Mouse (Mus musculus) heart, adult 2 months (tissue): ENCODE data around the gene Cpne9.
A peak's percentile ranks its signal among the peaks of the same experiment; 100 is the strongest.

Source experiments
- CTCF ChIP-seq: fragments of 200-600 bp; IDR thresholded peaks from 2 replicates; pipeline ENCODE4 v1.8.1; 2022; ENCODE audit warnings: antibody characterized with exemption, mild to moderate bottlenecking, moderate library complexity
- EP300 ChIP-seq: fragments of 200-500 bp; IDR thresholded peaks from 2 replicates; pipeline ENCODE4 v1.6.1; 2011; ENCODE audit warnings: low read depth, low read length, control low read depth; ENCODE audit not compliant: insufficient read depth

DNA sequence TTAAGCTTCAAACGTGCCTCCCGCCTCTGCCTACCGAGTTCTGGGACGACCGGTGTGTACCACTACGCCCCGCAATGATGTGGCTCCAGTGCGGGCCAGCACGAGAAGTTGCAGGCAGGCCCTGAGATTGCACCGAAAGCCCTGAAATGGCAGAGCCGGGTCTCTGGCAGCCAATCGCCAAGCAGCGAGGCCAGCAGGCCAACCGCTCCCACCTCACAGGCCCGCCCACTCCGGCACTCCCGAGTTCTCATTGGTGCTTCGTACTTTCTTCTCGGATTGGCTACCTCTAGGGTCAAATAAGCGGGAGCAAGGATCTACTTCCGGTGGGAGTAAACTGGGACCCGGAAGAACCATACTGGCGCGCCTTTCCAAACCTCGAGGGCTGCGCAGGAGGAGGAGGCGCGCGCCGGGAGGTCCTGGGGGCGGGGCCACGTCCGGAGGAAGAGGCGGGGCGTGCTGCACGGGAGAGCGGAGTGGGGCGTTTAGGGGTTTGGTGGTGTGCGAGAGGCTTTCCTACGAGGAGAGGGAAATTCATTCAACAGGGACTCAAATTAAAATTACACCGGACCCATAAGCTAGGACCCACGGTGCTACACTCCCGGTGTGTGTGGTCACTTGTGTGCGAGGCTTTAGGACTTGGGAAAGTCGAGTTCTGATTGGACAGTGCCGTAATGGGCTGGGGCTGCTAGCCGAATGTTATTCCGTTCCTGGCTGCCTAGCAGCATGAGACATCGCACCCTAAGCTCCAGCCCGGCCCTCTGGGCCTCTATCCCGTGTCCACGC is 44.6 kb downstream of the Cpne9 start, which contains the start of gene Ogg1:
- TF ChIP-seq CTCF (no peak; the same call in 1 of the 2 replicates), EP300 (peak; percentile 31; the same call in 1 of the 2 replicates)
